Comparison of ENCODE assay signal across 26 mouse cellular contexts in the genomic region with DNA sequence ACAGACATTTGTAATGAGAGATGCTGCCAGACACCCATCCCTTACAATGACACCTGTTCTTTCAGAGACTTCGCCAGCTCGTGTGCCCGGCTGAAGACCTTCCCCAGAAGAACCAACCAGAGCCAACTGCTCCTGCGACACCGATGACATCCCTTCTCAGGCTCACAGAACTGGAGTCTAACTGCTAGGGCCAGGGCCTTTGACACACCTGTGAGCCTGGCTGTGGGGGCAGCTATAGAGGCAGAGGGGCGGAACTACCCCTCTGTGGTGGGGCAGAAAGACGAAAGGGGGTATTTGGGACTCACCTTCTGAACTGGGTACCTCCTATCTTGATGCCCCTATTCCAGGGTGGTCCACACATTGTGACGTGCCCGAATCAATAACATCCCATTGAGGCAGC. TPM values are rescaled to one million over a fixed set of nuclear protein-coding genes. Genes with fewer than 3 reads are reported as not detected.
A peak's percentile ranks its signal among the peaks of the same experiment; 100 is the strongest.
DNase-seq lines count a peak whose midpoint lies in the region; ATAC-seq and TF ChIP-seq lines count a peak whose summit lies in the region.
"Had no signal": no experiment of that assay in that cellular context is flagged by ENCODE, and none has a peak within 500 bp of the region (broad histone marks: within the 10 kb centered on the region; RNA-seq: fewer than 3 reads in every experiment).

No protein-coding gene starts in this region.

- TF ChIP-seq CTCF in CH12.LX (conservative IDR thresholded peaks at IDR 0.05 in 1 of 2, IDR thresholded peaks at IDR 0.05 in 1 of 2; ENCODE audit: low read depth in 2 of 2, low read length in 2 of 2), result no peak
- no peak for TF ChIP-seq CTCF in liver, postnatal 0 days (IDR thresholded peaks at IDR 0.05; ENCODE audit: low read depth)

- no peak for TF ChIP-seq RAD21 in CH12.LX (IDR thresholded peaks at IDR 0.05; ENCODE audit: low read depth, low read length)

- H3K4me1 ChIP-seq in CH12.LX (ENCODE audit: control insufficient read depth in 1 of 2, insufficient read depth in 2 of 2), result peaks cover 15 to 43% of the 10 kb centered on the region in 2 experiments
- peaks cover 28% of the 10 kb centered on the region for H3K4me1 ChIP-seq in liver, embryonic 12.5 days
- peaks cover 23% of the 10 kb centered on the region for H3K4me1 ChIP-seq in liver, postnatal 0 days (ENCODE audit: insufficient read depth)
- H3K4me1 ChIP-seq: embryonic facial prominence, embryonic 15.5 days; intestine, embryonic 15.5 days; midbrain, embryonic 15.5 days; stomach, embryonic 15.5 days had no signal

- dilution Hi-C loops in CH12.LX (cut with MboI; ENCODE audit: extremely low pct_ligation_motif_present, extremely low pct_unique_long_range_greater_than_20kb, low sequenced_read_pairs), result no loop called here

- peak overlapping the region; percentile 70 for H3K9ac ChIP-seq in CH12.LX (ENCODE audit: insufficient read depth, low read depth)
- H3K9ac ChIP-seq in liver, embryonic 12.5 days, result no peak overlapping the region; the same call in 1 of the 2 replicates
- H3K9ac ChIP-seq in liver, postnatal 0 days (replicated peaks), result peak overlapping the region; percentile 48; the same call in 1 of the 2 replicates
- H3K9ac ChIP-seq: embryonic facial prominence, embryonic 15.5 days; intestine, embryonic 15.5 days; midbrain, embryonic 15.5 days; neural tube, embryonic 15.5 days; stomach, embryonic 15.5 days had no signal

- 78% methylated on average over 9 of the region's 9 CpGs for WGBS in liver, embryonic 12.5 days (ENCODE audit: insufficient replicate concordance)
- 89% methylated on average over 9 of the region's 9 CpGs for WGBS in liver, postnatal 0 days (ENCODE audit: insufficient replicate concordance)

- no peak for TF ChIP-seq POLR2A in CH12.LX (IDR thresholded peaks at IDR 0.05; ENCODE audit: low read depth, low read length)

- no peaks in the 10 kb centered on the region for H3K9me3 ChIP-seq in CH12.LX (replicated peaks; ENCODE audit: low read length)
- H3K9me3 ChIP-seq in liver, embryonic 12.5 days (replicated peaks), result no peaks in the 10 kb centered on the region
- no peaks in the 10 kb centered on the region for H3K9me3 ChIP-seq in liver, postnatal 0 days (ENCODE audit: low read length)
- H3K9me3 ChIP-seq: embryonic facial prominence, embryonic 10.5 days; embryonic facial prominence, embryonic 15.5 days; intestine, embryonic 15.5 days; midbrain, embryonic 10.5 days; midbrain, embryonic 15.5 days; neural tube, embryonic 15.5 days; stomach, embryonic 15.5 days had no signal

- TF ChIP-seq EP300 in CH12.LX (IDR thresholded peaks at IDR 0.05; ENCODE audit: low read length), result no peak
- no peak for TF ChIP-seq EP300 in liver, postnatal 0 days (IDR thresholded peaks at IDR 0.05; ENCODE audit: low read depth)

- peak overlapping the region; percentile 26 for H3K4me2 ChIP-seq in CH12.LX (ENCODE audit: insufficient read depth, low read depth, poor library complexity, severe bottlenecking)
- peak overlapping the region; percentile 66 for H3K4me2 ChIP-seq in liver, embryonic 12.5 days
- peak overlapping the region; percentile 69 for H3K4me2 ChIP-seq in liver, postnatal 0 days (ENCODE audit: low read depth, low read length)
- H3K4me2 ChIP-seq: embryonic facial prominence, embryonic 15.5 days; intestine, embryonic 15.5 days; midbrain, embryonic 15.5 days; neural tube, embryonic 15.5 days; stomach, embryonic 15.5 days had no signal

- peaks cover 0 to 13% of the 10 kb centered on the region in 2 experiments for H3K36me3 ChIP-seq in CH12.LX (replicated peaks in 1 of 2; ENCODE audit: control insufficient read depth in 1 of 2, insufficient read depth in 1 of 2, low read length in 1 of 2)
- no peaks in the 10 kb centered on the region for H3K36me3 ChIP-seq in liver, embryonic 12.5 days
- H3K36me3 ChIP-seq in liver, postnatal 0 days (replicated peaks; ENCODE audit: insufficient read depth, low read length), result peaks cover 4% of the 10 kb centered on the region; the same call in 1 of the 2 replicates
- H3K36me3 ChIP-seq: embryonic facial prominence, embryonic 10.5 days; embryonic facial prominence, embryonic 15.5 days; intestine, embryonic 15.5 days; midbrain, embryonic 10.5 days; midbrain, embryonic 15.5 days; neural tube, embryonic 15.5 days; stomach, embryonic 15.5 days had no signal

- peak overlapping the region; percentile 68 to 80 (median 77) for H3K4me3 ChIP-seq in CH12.LX (replicated peaks in 1 of 3; ENCODE audit: low read depth in 2 of 3, low read length in 2 of 3, poor library complexity in 1 of 3)
- H3K4me3 ChIP-seq in liver, embryonic 12.5 days, result peak overlapping the region; percentile 50
- H3K4me3 ChIP-seq in liver, postnatal 0 days (ENCODE audit: low read depth, low read length), result peak overlapping the region; percentile 40
- H3K4me3 ChIP-seq: embryonic facial prominence, embryonic 10.5 days; embryonic facial prominence, embryonic 15.5 days; intestine, embryonic 15.5 days; midbrain, embryonic 10.5 days; midbrain, embryonic 15.5 days; neural tube, embryonic 15.5 days; stomach, embryonic 15.5 days had no signal

- no peak for ATAC-seq in liver, embryonic 12.5 days
- no peak for ATAC-seq in liver, postnatal 0 days

- no peak overlapping the region for H3K27ac ChIP-seq in CH12.LX (ENCODE audit: insufficient read depth, low read depth)
- no peak overlapping the region for H3K27ac ChIP-seq in liver, embryonic 12.5 days
- peak overlapping the region; percentile 67 for H3K27ac ChIP-seq in liver, postnatal 0 days (ENCODE audit: low read depth)
- H3K27ac ChIP-seq: embryonic facial prominence, embryonic 10.5 days; embryonic facial prominence, embryonic 15.5 days; hindbrain, postnatal 0 days; intestine, embryonic 15.5 days; midbrain, embryonic 10.5 days; midbrain, embryonic 15.5 days; neural tube, embryonic 15.5 days; stomach, embryonic 15.5 days had no signal

- H3K79me2 ChIP-seq in CH12.LX (replicated peaks; ENCODE audit: control insufficient read depth, extremely low read depth, insufficient read depth, poor library complexity, severe bottlenecking), result no peaks in the 10 kb centered on the region

- H3K27me3 ChIP-seq in CH12.LX (replicated peaks), result peaks cover 5% of the 10 kb centered on the region
- peaks cover 7% of the 10 kb centered on the region; the same call in 1 of the 2 replicates for H3K27me3 ChIP-seq in liver, embryonic 12.5 days (replicated peaks)
- H3K27me3 ChIP-seq in liver, postnatal 0 days (ENCODE audit: insufficient read depth, low read length), result no peaks in the 10 kb centered on the region
- H3K27me3 ChIP-seq: embryonic facial prominence, embryonic 15.5 days; intestine, embryonic 15.5 days; midbrain, embryonic 15.5 days; neural tube, embryonic 15.5 days; stomach, embryonic 15.5 days had no signal

- peak; percentile 85 for DNase-seq in heart, adult 11 months
- DNase-seq in heart, adult 18-20 months, result no peak
- no peak for DNase-seq in CH12.LX (ENCODE audit: extremely low read depth)
- no peak for DNase-seq in liver, postnatal 0 days
- no peak for DNase-seq in layer of hippocampus, adult 11-12 months (ENCODE audit: low spot score)
- no peak for DNase-seq in gastrocnemius, adult 8-10 months (ENCODE audit: low spot score in 2 of 2)
- no peak for DNase-seq in adrenal gland, postnatal 25 days
- DNase-seq: adrenal gland, postnatal 14 days; cerebellum, adult 8-10 months; gastrocnemius, postnatal 36 days; heart, postnatal 14 days; kidney, adult 8-10 months; kidney, postnatal 10 days; right cerebral cortex, postnatal 14 days had no signal

- in situ Hi-C loops in CH12.LX (cut with MboI; ENCODE audit: low pct_ligation_motif_present, low pct_unique_long_range_greater_than_20kb, low sequenced_read_pairs), result loop anchor here (5.0 to 10.0 kb wide), 2 partner anchors 150 to 198 kb away; no protein-coding TSS in a partner anchor

TF ChIP-seq in CH12.LX, 34 proteins besides CTCF, POLR2A, EP300 and RAD21:
- TF ChIP-seq SIN3A (IDR thresholded peaks at IDR 0.05; ENCODE audit: low read length), result no peak

RNA-seq across cellular contexts. Expression of a gene that starts 5.6 kb away (rescaled TPM):
- total RNA-seq in heart, adult 18-20 months (2021), result not detected
- total RNA-seq in CH12.LX (2012; rRNA removed) (0.50 and 0.55 TPM in 2 replicates), CH12.LX (2014; rRNA removed) (2.5 and 3.7 TPM in 2 replicates)
- 2.5 and 2.8 TPM in 2 replicates for polyA plus RNA-seq in CH12.LX (2012; ENCODE audit: insufficient read length, low read depth)
- 0.87 and 0.94 TPM in 2 replicates for polyA plus RNA-seq in liver, embryonic 12.5 days (2016; fragmentation: Nextera tagmentation; extraction: Ambion mirVana)
- polyA plus RNA-seq in liver, postnatal 0 days (2015; fragmentation: Nextera tagmentation; extraction: Ambion mirVana), result 23.6 and 25.8 TPM in 2 replicates
- under 1 TPM; 0.16 to 0.53 (median 0.26) TPM for total RNA-seq in gastrocnemius, adult 8-10 months (2022)
- total RNA-seq in adrenal gland, postnatal 25 days (2021), result 0.36 and 1.1 TPM in 2 replicates
- total RNA-seq: heart, postnatal 14 days had no signal
- polyA plus RNA-seq: embryonic facial prominence, embryonic 15.5 days; heart, embryonic 14.5 days; hindbrain, embryonic 11.5 days; lung, embryonic 16.5 days; midbrain, embryonic 10.5 days had no signal

RNA-seq across cellular contexts. Expression of a gene that starts 37.2 kb away (rescaled TPM):
- under 1 TPM; 0.21 to 0.35 TPM for total RNA-seq in heart, adult 18-20 months (2021)
- total RNA-seq in CH12.LX (2012; rRNA removed) (9.6 and 12.3 TPM in 2 replicates), CH12.LX (2014; rRNA removed) (12.7 and 15.4 TPM in 2 replicates)
- polyA plus RNA-seq in CH12.LX (2012; ENCODE audit: insufficient read length, low read depth), result 17.4 and 21.5 TPM in 2 replicates
- polyA plus RNA-seq in liver, embryonic 12.5 days (2016; fragmentation: Nextera tagmentation; extraction: Ambion mirVana), result 15.6 and 17.7 TPM in 2 replicates
- 77.9 and 84.7 TPM in 2 replicates for polyA plus RNA-seq in liver, postnatal 0 days (2015; fragmentation: Nextera tagmentation; extraction: Ambion mirVana)
- total RNA-seq in gastrocnemius, adult 8-10 months (2022), result 1 to 10 TPM in 1 of 4 experiments, under 1 TPM in 2, not detected in 1; 0.59 to 1.1 (median 0.60) TPM
- total RNA-seq in adrenal gland, postnatal 25 days (2021), result 1.4 and 2.3 TPM in 2 replicates
